Mouse (Mus musculus) embryonic fibroblast, embryonic 13.5 days (primary cell): ENCODE results near the gene Mdk. TPM values are rescaled to one million over a fixed set of nuclear protein-coding genes. Genes with fewer than 3 reads are reported as not detected.

Source experiments
- H3K27ac ChIP-seq: 2 replicates; pipeline ENCODE4 v1.5.1; 2012; ENCODE audit warnings: low read length, control low read depth, inconsistent platforms; ENCODE audit not compliant: insufficient read depth
- H3K4me1 ChIP-seq: 2 replicates; pipeline ENCODE4 v1.6.1; 2011; ENCODE audit warnings: low read length; ENCODE audit not compliant: control insufficient read depth, insufficient read depth
- H3K4me3 ChIP-seq: 2 replicates; pipeline ENCODE4 v1.5.1; 2011; ENCODE audit warnings: mild to moderate bottlenecking, control low read depth, low read length; ENCODE audit not compliant: insufficient read depth
- CTCF ChIP-seq: IDR thresholded peaks from 2 replicates; pipeline ENCODE4 v1.5.1; 2011; ENCODE audit warnings: mild to moderate bottlenecking, control low read depth, low read length, moderate library complexity, borderline replicate concordance; ENCODE audit not compliant: insufficient read depth
- POLR2A ChIP-seq: IDR thresholded peaks from 2 replicates; pipeline ENCODE4 v1.6.1; 2011; ENCODE audit warnings: low read depth, mild to moderate bottlenecking, control low read depth, low read length, moderate library complexity
- polyA plus RNA-seq: library from polyadenylated mRNA; stranded (reverse); fragments of >200 nt; gene quantifications from 2 replicates; pipeline ENCODE4 v1.2.4, GENCODE M21; 2011; ENCODE audit warnings: low read depth; ENCODE audit not compliant: missing spikeins, insufficient read length

Gene Mdk
- polyA plus RNA-seq, 1 experiment = 148 TPM

DNA sequence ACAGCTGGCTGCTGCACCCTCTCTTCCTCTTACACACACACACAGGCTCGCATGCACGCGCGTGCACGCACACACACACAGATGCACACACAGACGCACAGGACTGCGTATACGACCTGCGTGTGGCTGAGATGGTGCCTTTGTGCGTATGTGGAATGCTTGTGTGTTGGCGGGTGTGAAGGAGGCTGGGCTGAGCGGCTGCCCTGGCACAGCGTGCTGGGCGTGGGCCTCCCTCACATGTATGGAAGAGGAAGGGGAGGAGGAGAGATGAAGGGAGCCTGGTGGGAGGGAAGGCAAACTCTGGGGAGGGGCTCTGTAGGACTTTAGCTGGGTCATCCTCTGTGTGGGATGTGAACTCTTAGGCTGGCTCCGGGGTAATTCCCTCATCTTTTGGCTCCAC, 6.7 kb downstream of the Mdk start:
- TF ChIP-seq CTCF = no peak
- no peak for TF ChIP-seq POLR2A
- H3K4me3 ChIP-seq = no peak overlapping the region
- 0 out of 2 replicates have a peak, but pooled peaks cover 2% of the 10 kb centered on the region for H3K4me1 ChIP-seq
- no peak overlapping the region for H3K27ac ChIP-seq

GRCm38 (mm10) chr2:91924726-91925125, 7.4 kb downstream of the Mdk start:
- Histone ChIP-seq H3K4me3 (no peak overlapping the region), H3K4me1 (0 out of 2 replicates have a peak, but pooled peaks cover 2% of the 10 kb centered on the region), H3K27ac (no peak overlapping the region)
- TF ChIP-seq CTCF (no peak), POLR2A (no peak)

- H3K27ac ChIP-seq = no peak overlapping the region
- peak; percentile 84 for TF ChIP-seq CTCF
- TF ChIP-seq POLR2A = no peak
- H3K4me3 ChIP-seq = peak overlapping the region; percentile 7
- 0 out of 2 replicates have a peak, but pooled peaks cover 2% of the 10 kb centered on the region for H3K4me1 ChIP-seq
These were observed 8.4 kb downstream of the Mdk start for GRCm38 (mm10) chr2:91923415-91924337.

DNA sequence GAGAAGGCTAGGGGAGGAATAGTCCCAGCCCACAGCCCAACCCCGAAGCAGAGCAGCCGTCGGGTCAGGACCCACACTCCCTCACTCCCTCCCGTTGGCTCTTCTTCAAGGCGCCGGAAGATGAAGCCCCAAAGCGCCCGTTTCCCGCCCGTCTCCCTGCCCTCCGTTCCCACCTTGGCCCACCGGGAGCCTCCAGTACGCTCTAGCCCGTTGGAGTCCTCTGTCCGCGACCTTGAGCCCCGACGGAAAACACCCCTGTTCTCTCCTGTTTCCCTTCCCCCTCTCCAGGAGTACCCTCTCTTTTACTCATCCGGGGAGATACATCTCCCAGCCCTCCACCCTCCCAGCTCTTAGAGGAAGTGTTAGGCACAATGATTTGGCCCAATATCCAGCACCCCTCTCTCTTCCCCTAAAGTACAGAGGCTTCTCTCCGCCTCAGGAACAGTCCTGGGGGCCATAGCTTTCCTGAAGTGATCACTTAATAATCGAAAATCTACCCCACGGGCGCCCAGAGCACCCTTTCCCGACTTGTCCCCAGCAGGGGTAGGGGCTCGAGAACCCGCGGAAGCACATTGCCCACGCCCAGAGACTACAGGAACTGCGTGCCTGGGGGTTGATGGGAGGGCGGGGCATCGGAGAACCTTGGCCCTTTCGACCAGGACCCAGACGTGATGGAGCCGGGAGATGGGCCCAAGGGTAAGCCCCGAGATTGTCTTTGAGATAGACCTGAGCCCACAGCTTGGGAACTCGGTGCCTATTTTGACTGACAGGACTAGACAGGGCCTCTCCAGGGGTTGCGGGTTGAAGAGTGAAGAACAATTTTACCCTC, 9.3 kb downstream of the Mdk start:
- Histone ChIP-seq H3K27ac (no peak overlapping the region), H3K4me3 (no peak overlapping the region), H3K4me1 (0 out of 2 replicates have a peak, but pooled peaks cover 2% of the 10 kb centered on the region)
- TF ChIP-seq CTCF (no peak), POLR2A (no peak)

GRCm38 (mm10) chr2:91921790-91922570, 10.1 kb downstream of the Mdk start:
- peak overlapping the region; percentile 61 for H3K4me3 ChIP-seq
- no peak overlapping the region for H3K27ac ChIP-seq
- TF ChIP-seq CTCF (peak; percentile 52), POLR2A (no peak)
- H3K4me1 ChIP-seq = 0 out of 2 replicates have a peak, but pooled peaks cover 2% of the 10 kb centered on the region

DNA sequence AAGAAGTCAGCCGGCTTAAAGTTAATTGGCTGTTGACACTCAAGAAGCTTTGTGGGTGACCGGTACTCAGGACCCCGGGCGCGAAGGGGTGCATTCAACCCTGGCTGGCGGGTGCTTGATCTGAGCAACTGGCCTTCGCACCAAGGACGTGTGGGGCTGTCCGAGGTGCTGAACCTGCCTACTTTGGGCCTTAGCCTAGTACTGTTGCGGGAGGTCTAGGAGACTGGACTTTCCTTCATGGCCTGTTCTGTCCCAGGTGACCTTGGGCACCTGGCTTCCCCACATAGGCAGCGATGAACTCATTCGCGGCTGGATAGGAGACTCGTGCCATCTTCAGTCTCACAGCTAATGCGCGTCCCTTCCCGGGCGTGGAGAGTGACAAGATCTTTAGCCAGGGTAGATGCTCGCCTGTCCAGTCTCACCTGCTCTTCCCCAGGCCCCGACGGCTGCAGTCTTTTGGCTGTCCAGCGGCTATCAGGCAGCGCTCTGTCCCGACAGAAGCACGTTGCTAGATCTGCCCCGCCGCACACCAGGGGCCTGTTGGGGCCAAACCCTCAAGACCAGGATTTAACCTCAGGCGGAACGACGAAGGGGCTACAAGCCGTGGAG, 10.8 kb downstream of the Mdk start:
- Histone ChIP-seq H3K4me3 (no peak overlapping the region), H3K4me1 (0 out of 2 replicates have a peak, but pooled peaks cover 2% of the 10 kb centered on the region), H3K27ac (no peak overlapping the region)
- no peak for TF ChIP-seq CTCF
- TF ChIP-seq POLR2A = no peak

DNA sequence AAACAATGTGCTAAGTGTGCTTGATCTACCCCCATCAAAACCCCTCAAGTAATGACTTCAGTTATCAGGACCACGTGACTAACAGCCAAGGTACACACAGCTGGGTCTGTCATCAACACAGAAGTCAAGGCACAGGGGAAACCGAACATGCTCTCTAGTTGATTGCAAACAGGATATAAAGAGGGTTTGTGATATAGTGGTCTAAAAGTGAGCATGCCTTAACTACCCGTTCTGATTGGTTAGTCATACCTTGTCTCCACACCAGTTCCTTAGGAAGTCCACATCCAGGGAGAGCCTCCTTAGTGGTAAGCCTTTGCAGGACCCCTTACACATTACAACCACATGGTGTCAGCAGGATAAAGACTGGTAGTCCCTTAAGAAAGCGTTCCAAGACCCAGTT, 12.0 kb downstream of the Mdk start:
- H3K27ac ChIP-seq = no peak overlapping the region
- H3K4me1 ChIP-seq = 0 out of 2 replicates have a peak, but pooled peaks cover 2% of the 10 kb centered on the region
- no peak overlapping the region for H3K4me3 ChIP-seq
- TF ChIP-seq CTCF (no peak), POLR2A (no peak)

- no peak for TF ChIP-seq POLR2A
- no peak for TF ChIP-seq CTCF
- Histone ChIP-seq H3K27ac (no peak overlapping the region), H3K4me1 (peaks cover 5% of the 10 kb centered on the region; the same call in 1 of the 2 replicates), H3K4me3 (no peak overlapping the region)
These were observed 15.0 kb downstream of the Mdk start for GRCm38 (mm10) chr2:91917096-91917495.
